Mouse (Mus musculus) olfactory bulb, adult 2 months (tissue): ENCODE measurements around the gene Gpr162. TPM values are rescaled to one million over a fixed set of nuclear protein-coding genes. Genes with fewer than 3 reads are reported as not detected.

Source experiments
- H3K27ac ChIP-seq: fragments of 200-500 bp; 2 replicates; pipeline ENCODE4 v1.5.1; 2012; ENCODE audit warnings: low read depth, low read length; ENCODE audit not compliant: insufficient read depth
- H3K4me1 ChIP-seq: fragments of 200-500 bp; 2 replicates; pipeline ENCODE4 v1.6.1; 2012; ENCODE audit warnings: low read length; ENCODE audit not compliant: control insufficient read depth, insufficient read depth
- H3K4me3 ChIP-seq: fragments of 200-500 bp; 2 replicates; pipeline ENCODE4 v1.5.1; 2012; ENCODE audit warnings: mild to moderate bottlenecking, low read depth, low read length, moderate library complexity; ENCODE audit not compliant: insufficient read depth
- CTCF ChIP-seq: fragments of 200-500 bp; IDR thresholded peaks from 2 replicates; pipeline ENCODE4 v1.5.1; 2012; ENCODE audit warnings: low read depth, mild to moderate bottlenecking, low read length, moderate library complexity; ENCODE audit not compliant: insufficient read depth
- POLR2A ChIP-seq: fragments of 200-500 bp; IDR thresholded peaks from 2 replicates; pipeline ENCODE4 v1.6.1; 2012; ENCODE audit warnings: mild to moderate bottlenecking, low read depth, low read length, moderate library complexity; ENCODE audit not compliant: insufficient read depth
- WGBS: fragments of 180-500 bp; shearing (Covaris S2); methylation state at CpG from one replicate; pipeline ENCODE4 v1.1.7; 2018; 5-methylcytosine and 5-hydroxymethylcytosine counted together
- polyA plus RNA-seq: library from polyadenylated mRNA; stranded (reverse); fragments of >200 nt; gene quantifications from 2 replicates; pipeline ENCODE4 v1.2.4, GENCODE M21; 2012; ENCODE audit warnings: low replicate concordance; ENCODE audit not compliant: missing spikeins, insufficient read depth, insufficient read length

Gene Gpr162
- polyA plus RNA-seq, 1 experiment, result not detected

DNA sequence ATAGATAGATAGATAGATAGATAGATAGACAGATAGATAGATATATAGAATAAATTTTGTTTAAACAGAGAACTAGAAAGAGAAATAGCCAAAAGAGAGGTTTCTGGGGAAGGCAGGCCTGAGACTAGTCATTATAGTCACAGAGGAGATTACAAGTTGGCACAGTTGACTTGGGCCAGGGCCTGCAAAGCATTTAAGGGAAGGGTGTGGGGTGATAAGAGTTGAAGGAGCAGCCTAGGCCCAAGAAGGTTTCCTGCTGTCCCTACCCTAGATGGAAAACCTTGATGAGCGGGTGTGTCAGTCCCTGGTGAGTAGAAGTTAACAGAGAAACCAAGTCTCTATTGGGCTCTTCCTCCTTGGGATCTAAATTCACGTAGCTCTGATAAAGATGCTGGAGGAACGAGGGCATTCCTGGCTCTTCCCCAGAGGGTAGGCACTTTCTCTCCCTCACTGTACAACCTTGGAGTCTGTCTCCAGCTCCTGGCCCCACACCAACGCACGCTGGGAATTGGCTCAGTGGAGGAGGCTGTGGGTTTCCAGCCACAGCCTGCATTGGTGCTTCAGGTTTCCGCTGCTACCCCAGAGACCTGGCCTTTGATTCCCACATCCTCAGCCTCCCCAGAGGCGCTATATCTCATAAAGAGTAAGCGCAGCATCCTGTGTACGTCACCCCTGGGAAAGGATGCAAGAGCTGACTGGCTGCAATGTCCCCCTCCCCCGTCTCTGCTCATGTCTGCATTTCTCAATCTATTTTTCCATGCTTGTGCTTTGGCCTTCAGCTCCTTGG lies 21.1 kb upstream of the Gpr162 start:
- 70% methylated on average over 10 of the region's 10 CpGs for WGBS
- 0 out of 2 replicates have a peak, but pooled peaks cover 5% of the 10 kb centered on the region for H3K4me1 ChIP-seq
- no peak overlapping the region for H3K4me3 ChIP-seq
- no peak for TF ChIP-seq CTCF
- no peak for TF ChIP-seq POLR2A
- H3K27ac ChIP-seq, result no peak overlapping the region

DNA sequence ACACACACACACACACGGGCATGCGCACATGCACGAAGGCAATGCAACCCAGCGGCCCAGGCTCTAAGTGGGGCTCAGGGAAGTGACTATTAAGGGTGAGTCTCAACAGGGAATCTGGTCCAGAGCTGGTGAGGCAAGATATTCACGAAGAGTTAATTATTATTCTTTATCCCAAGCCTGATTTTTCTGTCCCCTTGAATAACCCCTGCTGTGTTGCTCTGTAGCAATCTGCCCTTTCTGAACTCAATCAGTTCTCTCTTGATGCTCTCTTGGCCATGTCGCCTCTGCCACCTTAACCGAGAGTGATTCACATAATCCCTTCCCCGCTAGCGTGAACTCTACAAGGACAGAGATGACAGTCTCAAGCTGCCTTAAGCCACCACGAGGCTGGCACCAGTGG lies 19.6 kb upstream of the Gpr162 start:
- Histone ChIP-seq H3K4me1 (0 out of 2 replicates have a peak, but pooled peaks cover 5% of the 10 kb centered on the region), H3K4me3 (no peak overlapping the region), H3K27ac (no peak overlapping the region)
- WGBS, result 75% methylated on average over 10 of the region's 10 CpGs
- TF ChIP-seq CTCF, result no peak
- no peak for TF ChIP-seq POLR2A

DNA sequence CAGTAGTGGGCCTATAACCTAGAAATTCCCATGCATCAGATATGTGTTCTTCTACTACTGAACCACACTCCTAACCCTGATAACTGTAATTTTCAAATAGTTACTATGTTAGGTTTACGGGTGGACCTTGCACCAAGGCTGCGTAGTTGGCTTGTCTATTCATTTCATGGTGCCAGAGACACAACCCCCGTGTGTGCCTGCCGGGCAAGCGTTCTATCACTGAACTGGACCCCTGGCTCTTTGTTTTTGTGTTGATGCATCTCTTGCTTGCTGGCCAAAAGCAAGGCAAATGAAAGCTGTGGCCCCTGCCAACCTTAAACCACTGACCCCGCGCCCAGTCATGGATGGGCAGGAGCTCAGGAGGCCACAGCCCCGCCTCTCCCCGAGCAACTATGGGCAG lies 18.0 kb upstream of the Gpr162 start:
- H3K4me1 ChIP-seq, result 0 out of 2 replicates have a peak, but pooled peaks cover 5% of the 10 kb centered on the region
- H3K27ac ChIP-seq, result no peak overlapping the region
- no peak overlapping the region for H3K4me3 ChIP-seq
- WGBS, result 87% methylated on average over 9 of the region's 9 CpGs
- TF ChIP-seq CTCF (no peak), POLR2A (no peak)

DNA sequence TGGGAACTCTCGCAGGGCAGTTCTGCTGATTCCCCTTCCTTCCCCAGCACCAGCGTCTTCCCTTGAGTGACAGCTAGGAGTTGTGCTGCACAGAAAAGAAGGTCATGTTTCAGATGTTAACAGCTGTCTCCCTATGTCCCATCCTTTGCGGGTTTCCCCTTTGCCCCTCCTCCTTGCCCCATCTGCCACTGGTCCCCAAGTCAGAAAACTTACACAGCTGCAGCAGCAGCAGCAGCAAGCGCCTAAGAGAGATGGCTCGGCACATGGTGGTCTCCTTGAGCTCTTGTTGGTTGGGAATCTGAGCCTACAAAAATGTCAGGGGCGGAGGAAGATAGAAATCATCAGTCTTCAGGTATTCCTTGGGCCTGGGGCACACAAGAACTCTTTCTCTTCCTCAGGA lies 15.6 kb upstream of the Gpr162 start:
- H3K4me1 ChIP-seq, result no peaks in the 10 kb centered on the region
- 76% methylated on average over 6 of the region's 6 CpGs for WGBS
- H3K4me3 ChIP-seq, result no peak overlapping the region
- no peak overlapping the region for H3K27ac ChIP-seq
- no peak for TF ChIP-seq POLR2A
- no peak for TF ChIP-seq CTCF

DNA sequence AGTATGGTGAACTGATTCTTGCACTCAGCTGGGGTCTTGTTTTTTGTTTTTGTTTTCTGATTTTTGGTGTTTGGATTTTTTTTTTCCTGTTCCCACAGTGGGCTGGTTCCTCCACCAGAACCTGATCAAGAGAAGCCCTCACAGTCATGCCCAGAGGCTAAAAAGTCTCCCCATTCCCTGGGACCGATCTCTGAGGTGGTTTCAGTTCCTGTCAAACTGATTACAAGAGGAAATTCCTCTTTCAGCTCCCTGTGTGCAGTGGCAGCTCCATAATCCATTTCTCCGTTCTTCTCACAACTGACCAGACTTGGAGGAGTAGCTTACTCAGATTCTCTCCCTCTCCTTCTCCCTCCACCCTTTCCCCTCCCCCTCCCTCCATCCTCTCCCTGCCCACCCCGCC lies 10.6 kb upstream of the Gpr162 start:
- H3K4me3 ChIP-seq, result no peak overlapping the region
- WGBS, result 50% methylated on average over 3 of the region's 3 CpGs

DNA sequence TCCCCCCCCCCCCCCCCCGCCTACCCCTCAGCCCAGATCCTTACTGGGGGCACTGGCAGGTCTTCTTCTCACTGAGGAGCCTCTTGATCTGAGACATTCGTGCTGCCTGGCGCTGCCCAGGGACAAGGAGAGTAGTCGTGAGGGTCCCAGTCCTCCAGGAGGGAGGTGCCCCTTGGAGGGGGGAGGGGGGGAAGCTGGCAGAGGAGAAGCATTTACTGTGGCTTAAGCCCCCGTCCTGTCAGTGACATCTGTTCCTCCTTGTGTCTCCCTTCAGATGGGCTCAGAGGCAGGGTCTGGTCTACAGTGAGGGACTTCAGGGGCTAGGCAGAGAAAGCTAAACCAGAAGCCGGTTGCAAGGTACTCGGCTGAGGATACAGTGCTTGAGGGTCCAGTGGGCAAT lies 2.8 kb upstream of the Gpr162 start:
- Histone ChIP-seq H3K27ac (no peak overlapping the region), H3K4me3 (no peak overlapping the region), H3K4me1 (peaks cover 22% of the 10 kb centered on the region)
- TF ChIP-seq POLR2A (no peak), CTCF (no peak)
- WGBS, result 71% methylated on average over 7 of the region's 7 CpGs

More for the DNA sequence above, 10.6 kb upstream of the Gpr162 start:
- no peak overlapping the region for H3K27ac ChIP-seq
- TF ChIP-seq CTCF (no peak), POLR2A (no peak)
- no peaks in the 10 kb centered on the region for H3K4me1 ChIP-seq

DNA sequence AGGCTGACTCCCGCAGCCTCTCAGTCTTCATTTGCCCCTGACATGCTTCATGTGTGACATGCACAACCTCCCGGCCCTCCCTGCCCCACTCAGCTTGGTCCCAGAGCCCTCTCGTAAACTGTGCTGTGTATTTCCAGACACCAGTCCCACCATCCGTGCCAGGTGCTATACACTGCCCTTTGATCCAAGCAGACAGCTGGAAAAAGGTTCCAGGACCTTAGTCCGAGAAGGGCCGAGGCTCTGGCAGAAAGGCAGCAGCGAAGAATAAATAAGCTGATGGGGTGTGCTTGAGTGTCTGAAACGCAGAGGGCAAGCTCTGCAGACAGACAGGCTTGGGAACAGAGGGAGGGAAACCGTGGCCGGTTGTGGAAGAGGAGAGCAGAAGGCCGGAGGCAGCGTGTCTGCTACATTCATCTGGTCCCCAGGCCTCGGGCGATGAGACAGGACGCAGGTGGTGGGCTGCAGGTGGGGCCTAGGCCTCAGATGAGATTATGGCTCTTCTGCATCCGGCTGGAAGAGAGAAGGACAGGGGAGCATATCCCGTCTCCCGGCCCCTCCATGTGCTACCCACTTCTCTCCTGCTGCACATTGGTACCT lies 2.1 kb upstream of the Gpr162 start:
- Histone ChIP-seq H3K4me3 (no peak overlapping the region), H3K4me1 (peaks cover 29% of the 10 kb centered on the region), H3K27ac (peak overlapping the region; percentile 85; the same call in 1 of the 2 replicates)
- 72% methylated on average over 18 of the region's 18 CpGs for WGBS
- TF ChIP-seq POLR2A (no peak), CTCF (no peak)

DNA sequence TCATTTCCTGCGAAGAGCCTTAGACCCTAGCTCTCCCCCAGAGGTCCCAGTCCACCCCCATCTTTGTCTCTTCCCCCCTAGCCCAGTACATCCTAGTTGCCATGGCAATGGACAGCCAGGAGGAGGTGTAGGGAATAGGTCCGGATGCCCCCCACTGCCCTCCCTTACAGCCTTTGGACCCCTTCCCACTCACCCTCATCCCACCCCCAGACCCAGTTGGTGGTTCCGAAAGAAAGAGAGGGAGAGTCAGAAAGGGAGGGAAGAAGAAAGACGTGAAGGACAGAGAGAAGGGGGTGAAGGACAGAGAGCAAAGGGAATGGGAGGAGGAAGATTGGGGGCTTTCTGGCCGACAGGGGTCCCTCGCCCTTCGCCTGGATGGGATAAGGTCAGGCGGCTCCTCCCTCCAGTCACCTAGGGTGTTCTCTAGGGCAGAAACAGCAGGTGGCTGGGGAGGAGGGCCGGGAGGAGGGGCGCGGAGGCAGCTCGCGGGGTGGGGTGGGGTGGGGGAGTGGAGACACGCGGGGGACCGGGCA lies 592 bp downstream of the Gpr162 start:
- H3K27ac ChIP-seq, result peak overlapping the region; percentile 99
- under 1% methylated on average over 15 of the region's 16 CpGs for WGBS
- peaks cover 51% of the 10 kb centered on the region for H3K4me1 ChIP-seq
- H3K4me3 ChIP-seq, result peak overlapping the region; percentile 73
- TF ChIP-seq CTCF (no peak; the same call in 1 of the 2 replicates), POLR2A (no peak)

DNA sequence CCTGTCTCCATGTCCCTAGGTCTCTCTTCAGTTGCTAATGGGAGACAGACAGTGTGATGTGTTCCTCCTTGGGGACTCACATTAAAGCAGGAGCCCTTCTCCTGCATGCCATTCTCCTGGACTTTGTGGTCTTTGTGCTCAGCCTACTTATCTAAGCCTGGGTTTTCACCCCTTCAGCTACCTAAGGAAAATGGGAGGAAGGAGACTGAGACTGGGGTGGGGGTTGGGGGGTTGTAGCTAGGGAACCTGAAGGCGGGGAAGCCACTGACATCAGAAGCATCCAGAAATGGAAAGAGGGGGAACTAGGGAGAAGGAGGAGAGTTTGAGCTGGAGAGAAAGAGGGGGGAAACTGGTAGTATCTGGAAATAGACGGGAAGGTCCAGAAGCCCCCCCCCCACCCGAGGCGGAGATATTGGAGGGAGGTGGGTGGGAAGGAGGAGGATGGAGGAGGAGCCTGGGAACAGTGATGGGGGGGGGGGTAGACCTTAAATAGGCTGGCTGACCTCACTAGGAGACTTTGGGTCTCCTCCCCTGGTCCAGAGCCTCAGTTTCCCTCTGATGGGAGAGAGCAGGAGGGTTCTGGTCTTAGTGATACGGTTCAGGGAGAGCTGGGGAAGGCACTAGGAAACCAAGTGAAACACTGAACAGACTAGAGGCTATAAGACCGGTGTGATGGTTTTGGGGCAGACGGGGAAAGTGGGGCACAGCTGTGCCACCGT lies 1.2 kb downstream of the Gpr162 start:
- peaks cover 55% of the 10 kb centered on the region for H3K4me1 ChIP-seq
- TF ChIP-seq CTCF (no peak), POLR2A (no peak)
- H3K4me3 ChIP-seq, result peak overlapping the region; percentile 73
- peak overlapping the region; percentile 99 for H3K27ac ChIP-seq
- 3% methylated on average over 8 of the region's 8 CpGs for WGBS
